Mouse (Mus musculus) A20 (cell line): ENCODE results near the gene Hemgn.

Experiments
- DNase-seq: peaks from one replicate; pipeline ENCODE4 v3.0.0-alpha.2; 2011; ENCODE audit warnings: low read depth, low spot score

Hemgn gene

DNA sequence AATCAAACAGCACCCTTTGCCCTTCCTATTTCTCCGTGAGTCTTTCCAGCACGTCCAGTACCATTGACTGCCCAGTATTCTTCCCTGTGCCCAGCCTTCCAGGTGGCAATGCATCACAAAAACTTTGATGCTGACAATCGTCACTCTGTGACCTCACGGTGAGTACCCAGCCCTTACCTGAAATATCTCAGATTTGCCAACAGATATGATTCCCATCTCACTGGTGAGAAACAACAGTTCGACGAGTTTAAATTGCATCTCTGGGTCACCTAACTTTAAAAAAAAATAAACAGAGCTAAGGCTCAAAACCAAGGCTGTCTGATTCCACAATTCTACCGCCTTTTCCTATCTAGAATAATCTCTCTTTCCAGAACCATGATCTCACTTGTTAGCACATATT, at the start of gene Hemgn:
Gene Hemgn, minus strand, starts transcription at position 101 of the 400 bp plus-strand sequence.
- DNase-seq = no peak

GRCm38 (mm10) chr4:46458411-46458810, 45.1 kb upstream of the Hemgn start:
- DNase-seq = no peak

DNA sequence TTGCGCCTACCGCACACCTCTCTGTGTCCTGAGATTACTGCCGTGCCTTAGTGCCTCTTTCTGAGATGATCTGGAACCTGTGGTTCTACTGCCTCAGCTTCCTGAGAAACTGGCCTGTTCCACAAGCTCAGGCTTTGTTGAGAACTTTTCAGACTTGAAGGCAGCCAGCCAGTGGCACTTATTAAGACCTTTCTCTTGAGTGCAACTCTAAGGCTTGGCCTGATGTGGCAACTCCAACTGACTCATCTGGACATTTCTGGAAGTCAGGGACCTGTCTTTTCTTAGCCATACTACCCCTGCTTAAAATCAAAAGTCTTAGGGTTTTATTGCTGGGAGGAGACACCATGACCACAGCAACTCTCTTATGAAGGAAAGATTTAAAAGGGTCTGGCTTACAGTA, 43.9 kb upstream of the Hemgn start:
- DNase-seq = no peak

- peak; percentile 41 for DNase-seq
Observed at GRCm38 (mm10) chr4:46456762-46457161, 43.5 kb upstream of the Hemgn start.

GRCm38 (mm10) chr4:46454097-46454864, 41.0 kb upstream of the Hemgn start:
- peak; percentile 38 for DNase-seq

DNA sequence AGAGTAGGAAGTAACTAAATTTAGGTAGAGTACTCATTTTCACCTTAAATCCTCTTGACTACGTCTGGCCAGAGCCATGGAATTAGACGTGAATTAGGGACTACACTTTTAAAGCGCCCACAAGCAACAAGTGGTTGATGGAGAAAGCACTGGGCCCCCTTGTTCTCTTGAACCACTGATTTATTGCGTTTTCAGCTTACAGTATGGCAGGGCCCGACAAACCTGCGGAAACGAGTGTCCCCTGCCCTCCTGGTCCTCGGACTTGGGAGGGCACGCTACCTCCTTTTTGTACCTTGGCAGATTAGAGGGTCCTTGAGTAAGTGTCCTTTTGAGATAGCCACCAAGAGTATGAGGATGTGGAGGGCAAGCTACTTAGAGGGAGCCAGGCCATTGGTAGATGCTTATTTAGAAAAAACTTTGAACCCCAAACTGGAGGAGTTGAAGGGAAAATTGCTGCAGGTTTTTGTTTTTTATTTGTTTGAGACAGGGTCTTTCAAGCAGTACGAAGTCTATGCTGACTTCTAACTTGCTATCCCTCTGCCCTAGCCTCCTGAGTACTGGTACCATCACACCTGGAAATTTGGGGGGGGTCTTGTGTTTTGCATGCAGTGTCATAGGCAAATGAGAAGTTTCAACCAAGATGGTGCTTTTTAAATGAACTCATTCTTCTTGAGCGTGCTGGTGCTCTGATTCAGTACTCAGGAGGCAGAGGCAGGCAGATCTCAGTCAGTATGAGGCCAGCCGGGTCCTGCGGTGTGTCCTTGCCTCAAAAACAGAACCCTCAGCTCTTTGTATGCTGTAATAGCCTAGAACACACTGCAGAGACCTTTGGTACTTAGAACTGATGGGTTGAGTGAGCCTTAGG, 39.8 kb upstream of the Hemgn start:
- DNase-seq = peak; percentile 77

GRCm38 (mm10) chr4:46452481-46452850, 39.2 kb upstream of the Hemgn start:
- peak; percentile 86 for DNase-seq

DNA sequence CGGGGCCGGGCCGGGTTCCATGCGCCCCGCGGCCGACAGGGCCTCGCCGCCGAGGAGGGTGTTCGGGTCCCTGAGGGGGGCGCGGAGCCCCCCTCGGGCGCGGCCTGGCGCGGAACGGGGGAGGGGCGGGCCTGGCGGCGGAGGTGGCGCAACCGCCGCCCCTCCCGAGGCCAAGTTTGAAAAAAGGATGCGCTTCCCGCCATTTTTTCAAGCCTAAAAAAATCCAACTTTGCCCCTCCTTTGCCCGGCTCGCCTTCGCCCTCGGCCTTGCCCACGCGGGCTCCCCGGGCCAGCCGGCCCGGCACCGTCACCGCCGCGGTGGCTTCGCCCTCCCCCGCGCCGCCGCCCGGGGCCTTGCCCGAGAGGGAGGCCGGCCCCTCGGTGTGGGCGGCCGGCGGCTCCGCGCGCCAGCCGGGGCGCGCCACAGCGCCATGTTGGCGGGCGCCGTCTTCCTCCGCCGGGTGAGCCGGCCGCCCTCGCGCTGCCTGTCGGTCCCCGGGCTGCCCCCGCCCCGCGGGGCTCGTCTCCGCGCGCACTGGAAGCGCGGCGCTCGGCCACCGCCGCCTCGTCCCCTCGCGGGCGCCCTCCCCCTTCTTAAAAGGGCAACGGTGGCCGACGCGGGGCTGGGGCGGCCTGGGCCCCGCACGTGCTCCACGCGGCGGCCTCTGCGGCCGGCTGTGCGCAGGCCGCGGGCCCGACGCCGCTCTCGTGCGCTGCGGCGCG, 38.6 kb upstream of the Hemgn start:
- DNase-seq = peak; percentile 73

GRCm38 (mm10) chr4:46451240-46451757, 38.0 kb upstream of the Hemgn start:
- DNase-seq = peak; percentile 74

DNA sequence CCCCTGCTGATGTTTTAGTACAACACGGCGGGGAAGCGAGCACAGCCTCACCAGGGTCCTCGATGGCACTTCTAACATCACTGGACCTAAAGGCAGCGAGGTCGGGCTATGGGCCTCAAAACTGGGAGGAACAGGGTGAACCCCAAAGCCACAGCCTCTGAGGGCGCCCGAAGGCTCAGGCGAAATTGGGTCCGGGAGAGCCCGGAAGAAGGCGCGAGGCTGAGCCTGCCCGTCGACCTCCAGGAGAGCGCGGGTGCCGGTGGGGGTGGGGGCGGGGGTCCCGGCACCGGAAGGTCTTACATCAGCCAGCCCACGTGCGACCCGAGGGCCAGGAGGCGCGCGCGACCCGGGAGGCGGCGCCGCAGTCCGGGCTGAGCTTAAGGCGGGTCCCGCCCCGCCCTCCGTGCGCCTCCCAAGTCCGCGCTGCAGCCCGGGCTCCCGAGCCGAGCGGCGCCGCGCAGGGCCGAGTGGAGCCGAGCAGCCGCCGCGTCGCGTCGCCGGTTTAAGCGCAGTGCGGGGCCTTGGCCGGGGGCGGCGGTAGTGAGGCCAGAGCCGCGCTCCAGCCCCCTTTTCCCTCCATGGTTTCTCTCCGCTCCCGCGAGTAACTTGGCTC, 37.3 kb upstream of the Hemgn start, which contains the start of gene Anp32b:
Gene Anp32b, plus strand, starts transcription at position 384 of the 613 bp plus-strand sequence.
- peak; percentile 97 for DNase-seq

GRCm38 (mm10) chr4:46450020-46450518, 36.8 kb upstream of the Hemgn start:
- peak; percentile 39 for DNase-seq

GRCm38 (mm10) chr4:46448886-46449285, 35.6 kb upstream of the Hemgn start:
- DNase-seq = peak; percentile 35

DNA sequence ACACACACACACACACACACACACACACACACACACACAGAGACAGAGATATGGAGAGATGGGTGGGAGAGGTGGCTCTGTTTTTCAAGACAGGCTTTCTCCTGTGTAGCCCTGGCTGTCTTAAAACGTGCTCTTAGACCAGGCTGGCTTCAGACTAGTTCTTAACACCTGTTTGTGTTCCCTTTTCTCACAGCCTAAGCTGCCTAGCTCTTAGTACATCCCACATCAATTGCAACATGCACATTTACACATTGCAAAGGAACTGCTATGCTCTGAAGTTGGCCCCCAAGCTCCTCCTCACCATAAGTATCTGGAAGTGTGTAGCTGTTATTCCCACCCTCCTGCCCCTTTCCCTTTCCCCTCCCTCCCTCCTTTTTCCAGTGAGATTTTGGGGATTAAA, 34.2 kb upstream of the Hemgn start:
- peak; percentile 46 for DNase-seq

- DNase-seq = no peak
Observed at GRCm38 (mm10) chr4:46445237-46445945, 32.1 kb upstream of the Hemgn start.

- DNase-seq = no peak
Observed at GRCm38 (mm10) chr4:46442501-46442900, 29.2 kb upstream of the Hemgn start.

DNA sequence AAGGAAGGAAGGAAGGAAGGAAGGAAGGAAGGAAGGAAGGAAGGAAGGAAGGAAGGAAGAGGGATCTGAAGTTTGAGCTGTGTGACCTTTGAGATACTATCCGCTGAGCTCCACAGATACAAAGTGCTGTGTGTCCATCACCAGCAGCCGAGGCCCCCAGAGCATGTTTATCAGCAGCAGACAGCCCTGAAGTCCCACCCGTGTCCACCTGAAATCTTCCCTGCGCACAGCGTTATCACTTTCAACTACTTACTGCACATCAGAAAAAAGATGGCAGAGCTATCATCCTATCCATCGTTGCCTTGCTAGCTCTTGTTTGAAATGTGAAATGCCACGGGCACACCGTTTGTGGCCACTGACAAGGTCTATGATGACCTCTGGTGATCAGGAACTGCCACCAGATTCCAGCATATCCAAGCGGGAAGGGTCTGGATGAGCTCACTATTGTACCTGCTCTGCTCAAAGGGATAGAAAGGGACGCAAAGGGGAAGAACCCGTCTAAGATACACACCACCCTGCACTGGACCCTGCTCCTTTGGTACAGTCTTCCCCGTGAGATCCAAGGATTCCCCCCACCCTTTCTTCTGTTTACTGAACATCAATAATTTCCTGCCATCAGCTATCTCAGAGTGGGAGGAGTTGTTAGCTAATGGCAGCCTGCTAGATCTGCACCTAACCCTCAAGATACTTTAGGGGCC, 19.2 kb upstream of the Hemgn start:
- DNase-seq = no peak

- DNase-seq = no peak
Observed at GRCm38 (mm10) chr4:46428903-46429499, 15.7 kb upstream of the Hemgn start.

GRCm38 (mm10) chr4:46422625-46423024, 9.3 kb upstream of the Hemgn start:
- DNase-seq = no peak

DNA sequence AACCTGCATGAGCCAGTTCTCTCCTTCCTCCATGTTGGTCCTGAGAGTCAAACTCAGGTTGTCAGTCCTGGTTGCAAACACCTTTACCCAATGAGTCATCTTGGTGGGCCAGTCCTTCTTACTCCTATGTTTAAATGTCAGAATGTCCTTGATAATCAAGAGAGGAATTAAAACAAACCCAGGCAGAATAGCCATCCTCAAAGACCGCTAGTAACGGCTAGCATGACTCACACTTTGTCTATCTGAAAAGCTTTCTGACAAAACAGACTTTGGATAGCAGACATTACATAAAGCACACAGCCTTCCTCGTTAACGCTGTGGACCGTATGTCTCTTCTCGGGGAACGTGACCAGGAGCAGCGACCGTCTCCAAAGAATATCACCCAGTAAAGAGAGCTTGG, 5.5 kb upstream of the Hemgn start:
- DNase-seq = no peak
